Mouse (Mus musculus): ENCODE measurements around the gene Ppox. TPM values are rescaled to one million over a fixed set of nuclear protein-coding genes. Genes with fewer than 3 reads are reported as not detected.

Gene Ppox
- total RNA-seq, 4 experiments from 2014 or later = 7.3 to 10.7 (median 9.0) TPM

GRCm38 (mm10) chr1:171265971-171266744 is 14.8 kb downstream of the Ppox start:
- no peak for DNase-seq (ENCODE audit: low spot score in 2 of 2)

GRCm38 (mm10) chr1:171263666-171264461 is 17.1 kb downstream of the Ppox start:
- DNase-seq (ENCODE audit: low spot score in 2 of 2) = no peak

GRCm38 (mm10) chr1:171263185-171263611 is 17.8 kb downstream of the Ppox start:
- no peak for DNase-seq (ENCODE audit: low spot score in 2 of 2)

- DNase-seq (ENCODE audit: low spot score in 2 of 2) = peak; percentile 39 to 56
These were observed 18.3 kb downstream of the Ppox start for GRCm38 (mm10) chr1:171262594-171263130.

GRCm38 (mm10) chr1:171260316-171260715 is 20.7 kb downstream of the Ppox start:
- DNase-seq (ENCODE audit: low spot score in 2 of 2) = no peak

- DNase-seq (ENCODE audit: low spot score in 2 of 2) = no peak
These were observed 22.1 kb downstream of the Ppox start for GRCm38 (mm10) chr1:171258921-171259320.

GRCm38 (mm10) chr1:171257781-171258180 is 23.2 kb downstream of the Ppox start:
- no peak for DNase-seq (ENCODE audit: low spot score in 2 of 2)

GRCm38 (mm10) chr1:171256937-171257548 is 23.9 kb downstream of the Ppox start:
- DNase-seq (ENCODE audit: low spot score in 2 of 2) = peak; percentile 40 to 50

- DNase-seq (ENCODE audit: low spot score in 2 of 2) = no peak
These were observed 24.7 kb downstream of the Ppox start for GRCm38 (mm10) chr1:171256095-171256818.

- DNase-seq (ENCODE audit: low spot score in 2 of 2) = no peak
These were observed 28.6 kb downstream of the Ppox start for GRCm38 (mm10) chr1:171252415-171252814.

- no peak for DNase-seq (ENCODE audit: low spot score in 2 of 2)
These were observed 29.2 kb downstream of the Ppox start for GRCm38 (mm10) chr1:171251594-171252324.

GRCm38 (mm10) chr1:171250680-171251593 is 30.0 kb downstream of the Ppox start, which contains the start of gene Ndufs2:
Gene Ndufs2 (minus strand): TSS chr1:171251388.
- DNase-seq (ENCODE audit: low spot score in 2 of 2) = no peak

GRCm38 (mm10) chr1:171249913-171250600 is 30.9 kb downstream of the Ppox start, which contains the start of gene Adamts4:
Gene Adamts4 (plus strand): TSS chr1:171250421.
- no peak for DNase-seq (ENCODE audit: low spot score in 2 of 2)

GRCm38 (mm10) chr1:171248386-171249226 is 32.4 kb downstream of the Ppox start:
- no peak for DNase-seq (ENCODE audit: low spot score in 2 of 2)

GRCm38 (mm10) chr1:171247916-171248315 is 33.1 kb downstream of the Ppox start:
- no peak for DNase-seq (ENCODE audit: low spot score in 2 of 2)

- DNase-seq (ENCODE audit: low spot score in 2 of 2) = no peak
These were observed 33.5 kb downstream of the Ppox start for GRCm38 (mm10) chr1:171247453-171247841.

GRCm38 (mm10) chr1:171246709-171247452 is 34.1 kb downstream of the Ppox start:
- peak; percentile 95 for DNase-seq (ENCODE audit: low spot score in 2 of 2)
